Comparison of ENCODE assay signal across 13 mouse cellular contexts in the genomic region with DNA sequence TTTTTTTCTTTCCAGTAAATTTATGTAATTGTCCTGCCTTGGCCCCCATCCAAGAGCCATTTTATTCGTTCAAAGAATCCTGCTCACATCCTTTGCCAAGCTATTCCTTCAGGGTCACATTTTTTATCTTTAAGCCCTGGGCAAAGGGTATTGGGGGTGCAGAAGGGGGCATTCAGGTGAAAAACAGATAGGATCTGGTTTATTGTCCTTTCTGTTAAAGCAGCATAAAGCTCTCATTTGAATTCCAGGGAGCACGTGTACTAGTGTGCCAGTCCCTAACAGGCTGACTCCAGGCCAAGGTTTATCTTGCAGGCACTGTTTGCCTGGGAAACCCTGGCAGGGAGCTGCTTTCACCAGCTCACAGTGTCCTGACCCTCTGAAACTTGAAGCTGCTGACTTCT. TPM values are rescaled to one million over a fixed set of nuclear protein-coding genes. Genes with fewer than 3 reads are reported as not detected.
A peak's percentile ranks its signal among the peaks of the same experiment; 100 is the strongest.
DNase-seq lines count a peak whose midpoint lies in the region; ATAC-seq and TF ChIP-seq lines count a peak whose summit lies in the region.
"Had no signal": no experiment of that assay in that cellular context is flagged by ENCODE, and none has a peak within 500 bp of the region (broad histone marks: within the 10 kb centered on the region; RNA-seq: fewer than 3 reads in every experiment).

No protein-coding gene starts in this region.

- TF ChIP-seq EP300 in liver, postnatal 0 days (IDR thresholded peaks at IDR 0.05; ENCODE audit: low read depth), result no peak

- H3K4me2 ChIP-seq in forebrain, embryonic 13.5 days, result no peak overlapping the region
- no peak overlapping the region for H3K4me2 ChIP-seq in forebrain, embryonic 12.5 days
- no peak overlapping the region for H3K4me2 ChIP-seq in liver, postnatal 0 days (ENCODE audit: low read depth, low read length)
- H3K4me2 ChIP-seq in liver, embryonic 12.5 days, result no peak overlapping the region

- no peak for ATAC-seq in forebrain, embryonic 13.5 days
- ATAC-seq in forebrain, embryonic 12.5 days (ENCODE audit: low FRiP score), result no peak
- peak; percentile 73 for ATAC-seq in liver, postnatal 0 days
- ATAC-seq in liver, embryonic 12.5 days, result no peak
- ATAC-seq: activated CD4-positive, CD25-positive, alpha-beta regulatory T cell, adult 4 months had no signal

- 28% methylated on average over 2 of the region's 2 CpGs for WGBS in forebrain, embryonic 13.5 days
- WGBS in forebrain, embryonic 12.5 days, result 50% methylated on average over 2 of the region's 2 CpGs
- WGBS in liver, postnatal 0 days (ENCODE audit: insufficient replicate concordance), result 36% methylated on average over 2 of the region's 2 CpGs
- 33% methylated on average over 2 of the region's 2 CpGs for WGBS in liver, embryonic 12.5 days (ENCODE audit: insufficient replicate concordance)

- H3K4me3 ChIP-seq in forebrain, embryonic 13.5 days, result no peak overlapping the region
- H3K4me3 ChIP-seq in forebrain, embryonic 12.5 days (replicated peaks), result no peak overlapping the region
- no peak overlapping the region for H3K4me3 ChIP-seq in liver, postnatal 0 days (ENCODE audit: low read depth, low read length)
- H3K4me3 ChIP-seq in liver, embryonic 12.5 days, result no peak overlapping the region

- DNase-seq in liver, postnatal 0 days, result peak; percentile 23
- peak; percentile 58 to 73 for DNase-seq in adrenal gland, postnatal 36 days
- DNase-seq in kidney, adult 9 months, result peak; percentile 90
- DNase-seq in retina, postnatal 1 day, result no peak
- no peak for DNase-seq in thymus, postnatal 10 days (ENCODE audit: low spot score in 2 of 2)
- DNase-seq: gastrocnemius, postnatal 25 days had no signal

- no peak for TF ChIP-seq CTCF in liver, postnatal 0 days (IDR thresholded peaks at IDR 0.05; ENCODE audit: low read depth)

- H3K27ac ChIP-seq in forebrain, embryonic 13.5 days, result no peak overlapping the region
- H3K27ac ChIP-seq in forebrain, embryonic 12.5 days, result no peak overlapping the region
- H3K27ac ChIP-seq in liver, postnatal 0 days (ENCODE audit: low read depth), result peak overlapping the region; percentile 74
- no peak overlapping the region for H3K27ac ChIP-seq in liver, embryonic 12.5 days

- H3K4me1 ChIP-seq in forebrain, embryonic 13.5 days, result peaks cover 10% of the 10 kb centered on the region
- H3K4me1 ChIP-seq in forebrain, embryonic 12.5 days, result peaks cover 4% of the 10 kb centered on the region; the same call in 1 of the 2 replicates
- H3K4me1 ChIP-seq in liver, postnatal 0 days (ENCODE audit: insufficient read depth), result peaks cover 14% of the 10 kb centered on the region
- H3K4me1 ChIP-seq in liver, embryonic 12.5 days, result no peaks in the 10 kb centered on the region

- no peaks in the 10 kb centered on the region for H3K9me3 ChIP-seq in forebrain, embryonic 13.5 days (replicated peaks)
- no peaks in the 10 kb centered on the region for H3K9me3 ChIP-seq in forebrain, embryonic 12.5 days
- no peaks in the 10 kb centered on the region for H3K9me3 ChIP-seq in liver, postnatal 0 days (ENCODE audit: low read length)
- H3K9me3 ChIP-seq in liver, embryonic 12.5 days (replicated peaks), result no peaks in the 10 kb centered on the region

- no peaks in the 10 kb centered on the region for H3K27me3 ChIP-seq in forebrain, embryonic 13.5 days
- H3K27me3 ChIP-seq in forebrain, embryonic 12.5 days, result 0 out of 2 replicates have a peak, but pooled peaks cover 3% of the 10 kb centered on the region
- H3K27me3 ChIP-seq in liver, postnatal 0 days (ENCODE audit: insufficient read depth, low read length), result no peaks in the 10 kb centered on the region
- no peaks in the 10 kb centered on the region for H3K27me3 ChIP-seq in liver, embryonic 12.5 days (replicated peaks)

- no peaks in the 10 kb centered on the region for H3K36me3 ChIP-seq in forebrain, embryonic 13.5 days (ENCODE audit: poor library complexity, severe bottlenecking)
- H3K36me3 ChIP-seq in forebrain, embryonic 12.5 days (replicated peaks), result no peaks in the 10 kb centered on the region
- H3K36me3 ChIP-seq in liver, postnatal 0 days (replicated peaks; ENCODE audit: insufficient read depth, low read length), result no peaks in the 10 kb centered on the region
- no peaks in the 10 kb centered on the region for H3K36me3 ChIP-seq in liver, embryonic 12.5 days

- H3K9ac ChIP-seq in forebrain, embryonic 13.5 days, result 0 out of 2 replicates have a peak overlapping the region, but pooled peaks have one; percentile 12
- H3K9ac ChIP-seq in forebrain, embryonic 12.5 days, result no peak overlapping the region
- H3K9ac ChIP-seq in liver, postnatal 0 days (replicated peaks), result 0 out of 2 replicates have a peak overlapping the region, but pooled peaks have one; percentile 34
- no peak overlapping the region for H3K9ac ChIP-seq in liver, embryonic 12.5 days

RNA-seq across cellular contexts. Expression of a gene that starts 2.6 kb away (rescaled TPM):
- polyA plus RNA-seq in forebrain, embryonic 13.5 days (2015; fragmentation: Nextera tagmentation; extraction: Ambion mirVana), result 0.21 TPM in 1 of 2 replicates, not detected in the other
- not detected in 2 replicates for polyA plus RNA-seq in forebrain, embryonic 12.5 days (2016; fragmentation: Nextera tagmentation; extraction: Ambion mirVana)
- 0.06 and 0.14 TPM in 2 replicates for polyA plus RNA-seq in liver, postnatal 0 days (2015; fragmentation: Nextera tagmentation; extraction: Ambion mirVana)
- not detected in 2 replicates for polyA plus RNA-seq in liver, embryonic 12.5 days (2016; fragmentation: Nextera tagmentation; extraction: Ambion mirVana)
- total RNA-seq in adrenal gland, postnatal 36 days (2021), result not detected
- total RNA-seq: gastrocnemius, postnatal 25 days; left cerebral cortex, postnatal 10 days had no signal
- polyA plus RNA-seq: activated CD4-positive, CD25-positive, alpha-beta regulatory T cell, adult 4 months; embryonic facial prominence, embryonic 11.5 days; spleen, adult 2 months had no signal

RNA-seq across cellular contexts. Expression of a gene that starts 6.6 kb away (rescaled TPM):
- polyA plus RNA-seq in forebrain, embryonic 13.5 days (2015; fragmentation: Nextera tagmentation; extraction: Ambion mirVana), result not detected in 2 replicates
- not detected in 2 replicates for polyA plus RNA-seq in forebrain, embryonic 12.5 days (2016; fragmentation: Nextera tagmentation; extraction: Ambion mirVana)
- 2.2 and 2.5 TPM in 2 replicates for polyA plus RNA-seq in liver, postnatal 0 days (2015; fragmentation: Nextera tagmentation; extraction: Ambion mirVana)
- not detected in 2 replicates for polyA plus RNA-seq in liver, embryonic 12.5 days (2016; fragmentation: Nextera tagmentation; extraction: Ambion mirVana)
- total RNA-seq in adrenal gland, postnatal 36 days (2021), result 1 to 10 TPM; 3.7 to 4.3 TPM
- polyA plus RNA-seq: activated CD4-positive, CD25-positive, alpha-beta regulatory T cell, adult 4 months; embryonic facial prominence, embryonic 11.5 days; spleen, adult 2 months had no signal

RNA-seq across cellular contexts. Expression of a gene that starts 28.3 kb away (rescaled TPM):
- not detected in 2 replicates for polyA plus RNA-seq in forebrain, embryonic 13.5 days (2015; fragmentation: Nextera tagmentation; extraction: Ambion mirVana)
- polyA plus RNA-seq in forebrain, embryonic 12.5 days (2016; fragmentation: Nextera tagmentation; extraction: Ambion mirVana), result not detected in 2 replicates
- polyA plus RNA-seq in liver, postnatal 0 days (2015; fragmentation: Nextera tagmentation; extraction: Ambion mirVana), result 0.15 TPM in 1 of 2 replicates, not detected in the other
- not detected in 2 replicates for polyA plus RNA-seq in liver, embryonic 12.5 days (2016; fragmentation: Nextera tagmentation; extraction: Ambion mirVana)
- total RNA-seq in adrenal gland, postnatal 36 days (2021), result not detected
- total RNA-seq: gastrocnemius, postnatal 25 days; left cerebral cortex, postnatal 10 days had no signal
- polyA plus RNA-seq: embryonic facial prominence, embryonic 11.5 days had no signal

RNA-seq across cellular contexts. Expression of a gene that starts 46.8 kb away (rescaled TPM):
- not detected in 2 replicates for polyA plus RNA-seq in forebrain, embryonic 13.5 days (2015; fragmentation: Nextera tagmentation; extraction: Ambion mirVana)
- not detected in 2 replicates for polyA plus RNA-seq in forebrain, embryonic 12.5 days (2016; fragmentation: Nextera tagmentation; extraction: Ambion mirVana)
- not detected in 2 replicates for polyA plus RNA-seq in liver, postnatal 0 days (2015; fragmentation: Nextera tagmentation; extraction: Ambion mirVana)
- not detected in 2 replicates for polyA plus RNA-seq in liver, embryonic 12.5 days (2016; fragmentation: Nextera tagmentation; extraction: Ambion mirVana)
- total RNA-seq in adrenal gland, postnatal 36 days (2021), result not detected
- total RNA-seq: gastrocnemius, postnatal 25 days; left cerebral cortex, postnatal 10 days had no signal
- polyA plus RNA-seq: activated CD4-positive, CD25-positive, alpha-beta regulatory T cell, adult 4 months; embryonic facial prominence, embryonic 11.5 days had no signal

Comparison
In these comparisons a context has a peak if more than half of its experiments do, and no peak if none do; other contexts are left out.
1. H3K9ac ChIP-seq: peak in forebrain, embryonic 13.5 days (single experiment) and liver, postnatal 0 days (single experiment); none in forebrain, embryonic 12.5 days (single experiment) and liver, embryonic 12.5 days (single experiment).
2. DNase-seq: peak in liver, postnatal 0 days (single experiment), adrenal gland, postnatal 36 days (2 of 2) and kidney, adult 9 months (single experiment); none in retina, postnatal 1 day (single experiment) and thymus, postnatal 10 days (0 of 2).